Mouse (Mus musculus) layer of hippocampus, adult 9-10 months (tissue): ENCODE data around the gene Acsl4.
A peak's percentile ranks its signal among the peaks of the same experiment; 100 is the strongest.

Experiments used
- DNase-seq: peaks from one replicate; pipeline ENCODE4 v3.0.0; 2022; ENCODE audit warnings: low spot score

Gene Acsl4

GRCm38 (mm10) chrX:142390247-142390908 is at the start of gene Acsl4:
TSS of gene Acsl4 (minus strand) at chrX:142390535.
- peak; percentile 40 for DNase-seq

GRCm38 (mm10) chrX:142437971-142438504 is 47.7 kb upstream of the Acsl4 start:
- DNase-seq = no peak

GRCm38 (mm10) chrX:142432846-142433245 is 42.5 kb upstream of the Acsl4 start:
- DNase-seq = no peak

GRCm38 (mm10) chrX:142427111-142427510 is 36.8 kb upstream of the Acsl4 start:
- no peak for DNase-seq

DNA sequence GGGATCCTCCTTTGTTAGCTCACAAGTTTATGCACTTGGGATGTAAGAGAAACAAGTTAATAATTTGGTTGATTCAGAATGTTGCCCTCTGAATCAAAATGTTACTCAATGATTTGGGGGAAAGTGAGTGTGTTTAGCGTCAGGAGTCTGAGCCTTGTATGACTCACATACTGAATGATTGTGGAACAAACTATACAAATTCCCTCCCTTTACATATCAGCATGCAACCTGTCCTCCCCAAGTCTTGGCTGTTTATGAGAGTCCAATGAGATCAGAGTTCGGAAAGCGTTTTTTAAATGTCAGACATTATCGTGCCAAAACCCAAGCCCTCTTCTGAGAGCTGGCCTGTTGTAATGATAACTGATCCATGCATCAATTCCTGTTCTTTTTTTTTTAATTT is 36.3 kb upstream of the Acsl4 start:
- DNase-seq = no peak

GRCm38 (mm10) chrX:142413884-142414283 is 23.5 kb upstream of the Acsl4 start:
- no peak for DNase-seq

DNA sequence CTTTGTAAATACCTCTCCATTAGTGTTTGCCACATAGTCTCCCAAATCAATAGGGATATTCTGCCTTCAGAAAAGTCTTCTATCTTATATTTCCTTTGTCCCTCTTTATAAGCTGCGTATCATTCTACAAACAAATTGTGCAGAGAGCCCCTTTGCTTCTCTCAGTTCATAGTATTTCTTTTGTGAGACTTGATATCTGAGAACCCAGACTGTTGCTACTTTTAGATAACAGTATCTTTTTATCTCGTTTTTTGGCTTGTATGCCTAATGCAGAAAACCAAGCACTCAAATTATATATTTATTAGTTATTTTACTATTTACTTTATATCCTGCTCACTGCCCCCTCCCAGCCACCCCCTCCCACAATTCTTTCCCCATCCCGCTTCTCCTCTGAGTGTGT is 19.7 kb upstream of the Acsl4 start:
- no peak for DNase-seq

- DNase-seq = no peak
Measured at GRCm38 (mm10) chrX:142409338-142409737, 19.0 kb upstream of the Acsl4 start.

DNA sequence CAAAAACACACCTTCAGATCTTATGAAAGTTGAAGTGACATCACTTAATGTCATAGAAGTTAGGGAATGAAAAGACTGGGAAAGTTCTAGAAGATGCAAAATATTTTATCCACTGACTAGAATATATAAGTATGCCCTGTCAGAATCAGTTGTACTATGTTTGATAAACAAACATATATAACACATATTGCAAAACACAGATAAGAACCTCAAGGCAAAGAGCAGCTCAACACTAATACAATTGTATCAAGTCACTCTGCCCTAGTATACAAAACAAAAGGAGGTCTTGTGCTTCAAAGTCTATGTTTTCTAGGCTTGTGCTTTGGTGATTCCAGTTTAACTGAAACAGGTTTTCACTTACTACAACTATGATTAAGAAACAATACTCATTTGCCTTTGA is 12.8 kb upstream of the Acsl4 start:
- no peak for DNase-seq

GRCm38 (mm10) chrX:142398621-142399020 is 8.3 kb upstream of the Acsl4 start:
- DNase-seq = no peak

- DNase-seq = no peak
Measured at GRCm38 (mm10) chrX:142390909-142391265, 552 bp upstream of the Acsl4 start.

GRCm38 (mm10) chrX:142389581-142390159 is 665 bp downstream of the Acsl4 start:
- no peak for DNase-seq

GRCm38 (mm10) chrX:142388141-142388540 is 2.2 kb downstream of the Acsl4 start:
- DNase-seq = no peak

DNA sequence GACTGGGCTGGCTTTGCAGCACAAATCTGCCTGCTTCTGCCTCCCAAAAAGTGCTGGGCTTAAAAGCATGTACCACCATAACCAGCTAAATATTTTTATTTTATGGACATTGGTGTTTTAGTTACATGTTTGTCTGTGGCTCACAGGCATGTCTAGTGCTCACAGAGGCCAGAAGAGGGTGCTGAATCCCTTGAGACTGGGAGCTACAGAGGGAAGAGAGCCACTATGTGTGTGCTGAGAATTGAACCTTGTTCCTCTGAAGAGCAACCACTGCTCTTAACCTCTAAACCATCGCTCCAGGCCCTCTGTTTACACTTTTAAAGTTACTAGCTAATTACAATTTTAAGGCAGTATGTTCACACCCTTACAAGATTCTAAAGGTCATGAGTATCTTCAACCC is 2.7 kb downstream of the Acsl4 start:
- no peak for DNase-seq

- no peak for DNase-seq
Measured at GRCm38 (mm10) chrX:142384918-142385317, 5.4 kb downstream of the Acsl4 start.

GRCm38 (mm10) chrX:142379894-142380293 is 10.4 kb downstream of the Acsl4 start:
- no peak for DNase-seq

GRCm38 (mm10) chrX:142378048-142378447 is 12.3 kb downstream of the Acsl4 start:
- DNase-seq = no peak

GRCm38 (mm10) chrX:142377358-142377757 is 13.0 kb downstream of the Acsl4 start:
- DNase-seq = no peak

- no peak for DNase-seq
Measured at GRCm38 (mm10) chrX:142376747-142377146, 13.6 kb downstream of the Acsl4 start.

DNA sequence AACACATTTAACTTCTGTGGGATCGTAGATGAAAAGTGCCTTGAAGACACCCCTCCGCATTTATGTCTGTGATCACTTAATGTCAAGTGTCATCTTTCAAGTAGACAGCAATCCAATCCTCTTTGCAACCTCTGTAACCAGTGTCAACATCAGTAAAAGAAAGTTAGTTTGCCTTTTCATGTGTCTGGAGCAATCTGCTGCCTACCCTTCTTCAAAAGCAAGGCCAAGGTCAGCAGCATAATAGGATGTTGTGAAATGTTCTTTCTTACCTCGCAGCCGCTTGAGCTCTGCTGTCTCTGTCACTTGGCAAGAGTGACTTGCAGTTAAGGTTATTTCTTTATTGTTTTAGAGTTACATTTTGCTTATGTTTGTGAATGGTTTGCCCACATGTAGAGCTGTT is 14.8 kb downstream of the Acsl4 start:
- no peak for DNase-seq

DNA sequence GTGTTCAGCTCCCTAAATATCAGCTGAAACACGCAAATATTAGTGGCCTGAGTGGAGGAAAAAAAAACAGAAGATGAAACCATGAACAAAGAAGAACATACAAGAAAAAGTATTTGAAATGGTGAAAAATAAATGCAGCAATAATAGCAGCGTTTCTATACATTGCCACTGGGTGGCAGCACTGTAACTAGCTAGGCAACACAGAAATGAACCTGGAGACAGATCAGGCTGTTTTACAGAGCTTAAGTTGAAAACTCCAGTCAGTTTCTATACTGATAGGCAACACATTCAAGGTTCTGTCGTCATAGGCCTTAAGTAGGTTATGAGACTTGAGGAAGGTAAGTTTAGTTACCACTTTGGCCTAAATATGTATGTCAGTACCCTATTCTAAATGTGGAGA is 17.9 kb downstream of the Acsl4 start:
- DNase-seq = peak; percentile 35

GRCm38 (mm10) chrX:142369935-142370334 is 20.4 kb downstream of the Acsl4 start:
- no peak for DNase-seq

GRCm38 (mm10) chrX:142363882-142364281 is 26.5 kb downstream of the Acsl4 start:
- no peak for DNase-seq

GRCm38 (mm10) chrX:142359031-142359430 is 31.3 kb downstream of the Acsl4 start:
- no peak for DNase-seq
